Mouse (Mus musculus): Measurements from ENCODE around the gene Cflar. TPM values are rescaled to one million over a fixed set of nuclear protein-coding genes. Genes with fewer than 3 reads are reported as not detected.

Cflar gene
- polyA plus RNA-seq, 1 experiment from 2014 or later, result 16.3 TPM

DNA sequence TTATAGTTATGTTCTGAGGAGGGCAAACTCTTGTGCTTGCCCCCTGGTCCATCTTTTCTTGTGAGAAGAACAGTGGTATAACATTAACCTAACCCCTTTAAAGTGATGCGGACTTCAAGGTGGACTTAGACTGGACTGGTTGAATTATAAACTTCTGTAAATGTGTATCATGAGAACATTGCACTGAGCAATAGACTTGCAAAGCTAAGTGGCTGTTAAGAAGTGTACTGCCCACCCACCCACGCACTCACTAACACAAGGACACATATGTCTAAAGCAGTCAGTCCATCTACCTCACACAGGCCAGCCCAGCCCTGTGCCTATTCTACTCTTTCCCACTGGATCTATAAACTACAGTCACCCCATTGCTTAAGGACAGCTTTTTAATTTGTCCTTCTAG is 22.3 kb downstream of the Cflar start:
- Histone ChIP-seq H3K4me2 (no peak overlapping the region), H3K9me3 (replicated peaks) (no peaks in the 10 kb centered on the region), H3K9ac (no peak overlapping the region), H3K36me3 (replicated peaks) (peaks cover 67% of the 10 kb centered on the region), H3K27me3 (no peaks in the 10 kb centered on the region), H3K4me3 (replicated peaks) (no peak overlapping the region), H3K27ac (replicated peaks) (no peak overlapping the region), H3K4me1 (replicated peaks) (no peaks in the 10 kb centered on the region)
- no peak for ATAC-seq (ENCODE audit: insufficient read depth)
- 73% methylated on average over 2 of the region's 2 CpGs for WGBS (ENCODE audit: insufficient replicate concordance)

GRCm38 (mm10) chr1:58734043-58734920 is 23.0 kb downstream of the Cflar start:
- ATAC-seq (ENCODE audit: insufficient read depth), result no peak
- H3K4me1 ChIP-seq (replicated peaks), result no peaks in the 10 kb centered on the region
- 81% methylated on average over 11 of the region's 11 CpGs for WGBS (ENCODE audit: insufficient replicate concordance)
- no peak overlapping the region for H3K4me2 ChIP-seq
- H3K36me3 ChIP-seq (replicated peaks), result peaks cover 63% of the 10 kb centered on the region
- no peak overlapping the region for H3K4me3 ChIP-seq (replicated peaks)
- no peak overlapping the region for H3K9ac ChIP-seq
- H3K27me3 ChIP-seq, result no peaks in the 10 kb centered on the region
- no peak overlapping the region for H3K27ac ChIP-seq (replicated peaks)
- H3K9me3 ChIP-seq (replicated peaks), result no peaks in the 10 kb centered on the region

- no peaks in the 10 kb centered on the region for H3K4me1 ChIP-seq (replicated peaks)
- no peak for ATAC-seq (ENCODE audit: insufficient read depth)
- H3K4me2 ChIP-seq, result no peak overlapping the region
- 74% methylated on average over 7 of the region's 7 CpGs for WGBS (ENCODE audit: insufficient replicate concordance)
- no peak overlapping the region for H3K27ac ChIP-seq (replicated peaks)
- no peak overlapping the region for H3K4me3 ChIP-seq (replicated peaks)
- peaks cover 61% of the 10 kb centered on the region for H3K36me3 ChIP-seq (replicated peaks)
- no peaks in the 10 kb centered on the region for H3K9me3 ChIP-seq (replicated peaks)
- no peaks in the 10 kb centered on the region for H3K27me3 ChIP-seq
- no peak overlapping the region for H3K9ac ChIP-seq
Measured at GRCm38 (mm10) chr1:58735962-58736361, 24.7 kb downstream of the Cflar start.

GRCm38 (mm10) chr1:58736968-58737367 is 25.7 kb downstream of the Cflar start:
- no peak overlapping the region for H3K9ac ChIP-seq
- no peaks in the 10 kb centered on the region for H3K9me3 ChIP-seq (replicated peaks)
- no peak overlapping the region for H3K4me3 ChIP-seq (replicated peaks)
- no peaks in the 10 kb centered on the region for H3K27me3 ChIP-seq
- peaks cover 65% of the 10 kb centered on the region for H3K36me3 ChIP-seq (replicated peaks)
- no peak overlapping the region for H3K4me2 ChIP-seq
- ATAC-seq (ENCODE audit: insufficient read depth), result no peak
- WGBS (ENCODE audit: insufficient replicate concordance), result 86% methylated on average over 22 of the region's 22 CpGs
- H3K4me1 ChIP-seq (replicated peaks), result no peaks in the 10 kb centered on the region
- no peak overlapping the region for H3K27ac ChIP-seq (replicated peaks)

DNA sequence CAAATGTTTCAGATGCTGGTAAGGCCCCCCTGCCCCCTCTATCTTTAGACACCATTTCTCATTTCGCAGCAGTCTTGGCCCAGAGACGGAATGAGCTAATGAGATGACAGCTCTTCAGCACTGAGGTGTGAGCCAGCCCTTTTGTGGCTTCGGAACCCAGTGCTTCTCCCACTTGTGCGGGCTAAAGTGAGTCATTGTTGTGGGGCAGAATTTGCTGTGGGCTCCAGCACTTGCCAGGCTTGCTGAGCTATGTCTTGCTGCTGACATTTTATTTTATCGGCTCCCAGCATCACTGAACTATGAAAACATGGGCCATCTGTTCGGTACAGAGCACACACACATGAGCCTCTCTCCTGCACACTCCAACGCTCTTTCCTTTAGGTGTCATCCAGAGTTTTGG is 28.2 kb downstream of the Cflar start:
- ATAC-seq (ENCODE audit: insufficient read depth), result no peak
- no peak overlapping the region for H3K4me3 ChIP-seq (replicated peaks)
- H3K27ac ChIP-seq (replicated peaks), result no peak overlapping the region
- H3K9me3 ChIP-seq (replicated peaks), result no peaks in the 10 kb centered on the region
- H3K36me3 ChIP-seq (replicated peaks), result peaks cover 68% of the 10 kb centered on the region
- 77% methylated on average over 7 of the region's 7 CpGs for WGBS (ENCODE audit: insufficient replicate concordance)
- no peak overlapping the region for H3K9ac ChIP-seq
- no peak overlapping the region for H3K4me2 ChIP-seq
- no peaks in the 10 kb centered on the region for H3K27me3 ChIP-seq
- H3K4me1 ChIP-seq (replicated peaks), result peaks cover 15% of the 10 kb centered on the region

GRCm38 (mm10) chr1:58742571-58743021 is 31.3 kb downstream of the Cflar start:
- no peak overlapping the region for H3K4me3 ChIP-seq (replicated peaks)
- no peak for ATAC-seq (ENCODE audit: insufficient read depth)
- peaks cover 15% of the 10 kb centered on the region for H3K4me1 ChIP-seq (replicated peaks)
- no peak overlapping the region; the same call in 1 of the 2 replicates for H3K27ac ChIP-seq (replicated peaks)
- H3K4me2 ChIP-seq, result no peak overlapping the region
- no peak overlapping the region for H3K9ac ChIP-seq
- no peaks in the 10 kb centered on the region for H3K9me3 ChIP-seq (replicated peaks)
- peaks cover 69% of the 10 kb centered on the region for H3K36me3 ChIP-seq (replicated peaks)
- no peaks in the 10 kb centered on the region for H3K27me3 ChIP-seq
- whole genome bisulfite sequencing (ENCODE audit: insufficient replicate concordance), result 23% methylated on average over 5 of the region's 5 CpGs

DNA sequence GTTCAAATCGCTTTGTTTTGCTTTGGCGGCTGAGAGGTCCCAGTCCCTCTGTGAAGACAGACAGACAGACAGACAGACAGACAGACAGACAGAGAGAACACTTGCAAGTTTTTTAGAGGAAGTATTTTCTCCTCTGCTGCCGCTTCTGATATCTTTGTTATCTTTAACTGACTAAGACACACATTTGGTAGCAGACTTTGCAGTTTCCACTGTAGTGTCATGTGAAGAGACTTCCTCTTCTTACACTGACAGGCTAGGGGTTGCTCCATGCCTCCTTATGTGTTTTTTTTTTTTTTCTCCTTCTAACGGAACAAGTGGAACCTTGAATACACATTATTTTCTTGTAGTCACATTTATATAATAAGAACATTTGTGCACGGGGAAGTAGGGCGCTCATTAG is 31.9 kb downstream of the Cflar start:
- no peak overlapping the region; the same call in 1 of the 2 replicates for H3K27ac ChIP-seq (replicated peaks)
- H3K27me3 ChIP-seq, result no peaks in the 10 kb centered on the region
- WGBS (ENCODE audit: insufficient replicate concordance), result 18% methylated on average over 6 of the region's 6 CpGs
- H3K9ac ChIP-seq, result no peak overlapping the region
- no peak overlapping the region for H3K4me3 ChIP-seq (replicated peaks)
- peak; percentile 52; the same call in 1 of the 2 replicates for ATAC-seq (ENCODE audit: insufficient read depth)
- peaks cover 75% of the 10 kb centered on the region for H3K36me3 ChIP-seq (replicated peaks)
- H3K9me3 ChIP-seq (replicated peaks), result no peaks in the 10 kb centered on the region
- H3K4me1 ChIP-seq (replicated peaks), result peaks cover 15% of the 10 kb centered on the region
- H3K4me2 ChIP-seq, result 0 out of 2 replicates have a peak overlapping the region, but pooled peaks have one; percentile 18

GRCm38 (mm10) chr1:58744645-58745044 is 33.3 kb downstream of the Cflar start:
- no peaks in the 10 kb centered on the region for H3K27me3 ChIP-seq
- H3K36me3 ChIP-seq (replicated peaks), result peaks cover 80% of the 10 kb centered on the region
- 75% methylated on average over 7 of the region's 7 CpGs for WGBS (ENCODE audit: insufficient replicate concordance)

DNA sequence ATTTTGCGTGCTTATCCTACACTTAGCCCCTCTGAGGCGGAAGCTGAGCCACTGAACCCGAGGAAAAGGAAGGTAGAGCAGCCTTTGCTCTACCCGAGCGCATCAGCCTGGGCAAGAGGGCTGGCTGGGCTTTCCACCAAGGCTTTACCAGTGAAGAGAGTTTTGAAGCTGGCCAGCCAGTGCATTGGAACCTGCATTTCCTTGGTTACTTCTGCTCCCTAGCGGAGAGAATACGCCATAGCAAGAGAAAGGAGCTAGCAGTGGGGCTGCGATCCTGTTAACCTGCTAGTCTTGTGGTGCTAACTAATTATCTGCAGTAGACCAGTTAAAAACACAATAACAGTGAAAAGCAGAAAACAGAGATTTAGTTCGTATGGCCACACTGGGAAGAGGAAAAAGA is 35.6 kb downstream of the Cflar start:
- ATAC-seq (ENCODE audit: insufficient read depth), result no peak
- Histone ChIP-seq H3K4me2 (no peak overlapping the region), H3K9ac (no peak overlapping the region), H3K27ac (replicated peaks) (no peak overlapping the region), H3K9me3 (replicated peaks) (no peaks in the 10 kb centered on the region), H3K36me3 (replicated peaks) (peaks cover 66% of the 10 kb centered on the region), H3K27me3 (no peaks in the 10 kb centered on the region), H3K4me3 (replicated peaks) (no peak overlapping the region), H3K4me1 (replicated peaks) (peaks cover 15% of the 10 kb centered on the region)
- WGBS (ENCODE audit: insufficient replicate concordance), result 74% methylated on average over 9 of the region's 9 CpGs

More at GRCm38 (mm10) chr1:58744645-58745044, 33.3 kb downstream of the Cflar start:
- Histone ChIP-seq H3K9ac (no peak overlapping the region), H3K27ac (replicated peaks) (no peak overlapping the region), H3K4me3 (replicated peaks) (no peak overlapping the region), H3K4me2 (no peak overlapping the region), H3K4me1 (replicated peaks) (peaks cover 15% of the 10 kb centered on the region), H3K9me3 (replicated peaks) (no peaks in the 10 kb centered on the region)
- ATAC-seq (ENCODE audit: insufficient read depth), result no peak

- Histone ChIP-seq H3K4me1 (replicated peaks) (0 out of 2 replicates have a peak, but pooled peaks cover 4% of the 10 kb centered on the region), H3K36me3 (replicated peaks) (peaks cover 36% of the 10 kb centered on the region), H3K4me3 (replicated peaks) (no peak overlapping the region), H3K27me3 (no peaks in the 10 kb centered on the region), H3K27ac (replicated peaks) (no peak overlapping the region), H3K4me2 (no peak overlapping the region), H3K9ac (no peak overlapping the region), H3K9me3 (replicated peaks) (no peaks in the 10 kb centered on the region)
- no peak for ATAC-seq (ENCODE audit: insufficient read depth)
- 75% methylated on average over 3 of the region's 3 CpGs for WGBS (ENCODE audit: insufficient replicate concordance)
Measured at GRCm38 (mm10) chr1:58759451-58759850, 48.1 kb downstream of the Cflar start.

DNA sequence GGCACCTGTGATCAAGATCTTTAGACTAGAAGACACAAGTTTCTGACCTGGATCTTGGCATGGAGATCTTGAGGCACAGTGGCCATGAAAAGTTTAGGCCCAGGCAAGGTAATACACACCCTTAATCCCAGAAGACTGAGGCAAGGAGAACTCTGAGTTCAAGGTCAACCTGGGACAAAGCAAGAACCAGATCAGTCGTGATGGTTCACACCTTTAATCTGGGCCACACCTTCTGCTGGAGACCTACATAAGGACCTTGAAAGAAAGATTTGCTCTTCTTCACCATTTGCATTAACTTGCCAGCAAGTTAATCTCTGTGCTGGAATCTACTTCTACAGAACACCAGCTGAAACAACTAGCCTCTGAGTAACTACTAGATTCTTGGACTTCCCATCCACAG is 49.3 kb downstream of the Cflar start:
- H3K27ac ChIP-seq (replicated peaks), result no peak overlapping the region
- WGBS (ENCODE audit: insufficient replicate concordance), result 54% methylated on average over 1 of the region's 1 CpGs
- no peak overlapping the region for H3K9ac ChIP-seq
- H3K4me2 ChIP-seq, result no peak overlapping the region
- ATAC-seq (ENCODE audit: insufficient read depth), result no peak
- 0 out of 2 replicates have a peak, but pooled peaks cover 4% of the 10 kb centered on the region for H3K4me1 ChIP-seq (replicated peaks)
- no peaks in the 10 kb centered on the region for H3K27me3 ChIP-seq
- H3K9me3 ChIP-seq (replicated peaks), result no peaks in the 10 kb centered on the region
- peaks cover 28% of the 10 kb centered on the region for H3K36me3 ChIP-seq (replicated peaks)
- H3K4me3 ChIP-seq (replicated peaks), result no peak overlapping the region

Data from liver, embryonic 15.5 days (tissue).